Mouse (Mus musculus) C2C12 (cell line): ENCODE data around the gene Fblim1. TPM values are rescaled to one million over a fixed set of nuclear protein-coding genes. Genes with fewer than 3 reads are reported as not detected.

Experiments
- H3K27me3 ChIP-seq: one replicate; pipeline ENCODE4 v1.6.1; 2011; ENCODE audit not compliant: control insufficient read depth, insufficient read depth, insufficient read length
- H3K36me3 ChIP-seq: one replicate; pipeline ENCODE4 v1.6.1; 2011; ENCODE audit not compliant: control insufficient read depth, insufficient read depth
- H3K4me3 ChIP-seq: one replicate; pipeline ENCODE4 v1.5.1; 2011; ENCODE audit warnings: mild to moderate bottlenecking, control low read depth; ENCODE audit not compliant: poor library complexity, insufficient read depth, severe bottlenecking
- H3K79me2 ChIP-seq: one replicate; pipeline ENCODE4 v1.6.1; 2011; ENCODE audit not compliant: control insufficient read depth, insufficient read depth
- H3K79me3 ChIP-seq: one replicate; pipeline ENCODE4 v1.6.1; 2011; ENCODE audit warnings: low read depth, control low read depth
- H3ac ChIP-seq: one replicate; pipeline ENCODE3; 2011; ENCODE audit warnings: low read depth; ENCODE audit not compliant: control insufficient read depth, insufficient read length
- CEBPB ChIP-seq: IDR thresholded peaks from one replicate; pipeline ENCODE4 v1.6.1; 2011; ENCODE audit warnings: low read depth, mild to moderate bottlenecking, control low read depth, moderate library complexity
- CTCF ChIP-seq: IDR thresholded peaks from one replicate; pipeline ENCODE4 v1.5.1; 2011; ENCODE audit not compliant: control insufficient read depth, insufficient read depth, insufficient read length
- FOSL1 ChIP-seq: IDR thresholded peaks from one replicate; pipeline ENCODE4 v1.8.0; 2011; ENCODE audit warnings: mild to moderate bottlenecking, low read length; ENCODE audit not compliant: poor library complexity, insufficient read depth, severe bottlenecking
- MAX ChIP-seq: IDR thresholded peaks from one replicate; pipeline ENCODE4 v1.6.1; 2011; ENCODE audit warnings: mild to moderate bottlenecking, control low read depth
- MYOD1 ChIP-seq: IDR thresholded peaks from one replicate; pipeline ENCODE4 v1.6.1; 2011; ENCODE audit warnings: low read depth; ENCODE audit not compliant: control insufficient read depth, insufficient read length
- MYOG ChIP-seq: IDR thresholded peaks from one replicate; pipeline ENCODE4 v1.6.1; 2011; ENCODE audit not compliant: control insufficient read depth, insufficient read length; ENCODE audit errors: extremely low read depth
- USF1 ChIP-seq: IDR thresholded peaks from one replicate; pipeline ENCODE4 v1.6.1; 2011; ENCODE audit warnings: low read depth, mild to moderate bottlenecking, control low read depth, moderate library complexity
- polyA plus RNA-seq: library from polyadenylated mRNA; unstranded; fragments of >200 nt; fragmentation: generic; extraction: Trizol; gene quantifications from one replicate; pipeline ENCODE4 v1.2.1, GENCODE M21; 2012; ENCODE audit warnings: missing spikeins

The Fblim1 gene
- polyA plus RNA-seq, 1 experiment: 49.8 TPM

GRCm38 (mm10) chr4:141537226-141537610, 68.7 kb downstream of the Fblim1 start:
- H3K79me2 ChIP-seq: peaks cover 61% of the 10 kb centered on the region
- H3K4me3 ChIP-seq: peak overlapping the region; percentile 84
- no peaks in the 10 kb centered on the region for H3K27me3 ChIP-seq
- peak overlapping the region; percentile 87 for H3ac ChIP-seq
- TF ChIP-seq MYOG: no peak
- TF ChIP-seq MYOD1: no peak
- TF ChIP-seq MAX: no peak
- TF ChIP-seq FOSL1: no peak
- H3K79me3 ChIP-seq: peaks cover 55% of the 10 kb centered on the region
- no peaks in the 10 kb centered on the region for H3K36me3 ChIP-seq

- H3K79me2 ChIP-seq: peaks cover 67% of the 10 kb centered on the region
- peaks cover 61% of the 10 kb centered on the region for H3K79me3 ChIP-seq
- peak overlapping the region; percentile 87 for H3ac ChIP-seq
- H3K4me3 ChIP-seq: peak overlapping the region; percentile 84
- TF ChIP-seq MAX: peak; percentile 85
- no peak for TF ChIP-seq MYOD1
- no peaks in the 10 kb centered on the region for H3K36me3 ChIP-seq
- no peaks in the 10 kb centered on the region for H3K27me3 ChIP-seq
These were observed 69.3 kb downstream of the Fblim1 start for GRCm38 (mm10) chr4:141536291-141537225.

GRCm38 (mm10) chr4:141534947-141535680, 70.8 kb downstream of the Fblim1 start:
- TF ChIP-seq FOSL1 (no peak), USF1 (no peak), MAX (no peak), CTCF (no peak), CEBPB (no peak), MYOG (no peak)
- no peak overlapping the region for H3K4me3 ChIP-seq

GRCm38 (mm10) chr4:141530979-141531378, 74.9 kb downstream of the Fblim1 start:
- Histone ChIP-seq H3ac (no peak overlapping the region), H3K36me3 (peaks cover 6% of the 10 kb centered on the region), H3K79me3 (peaks cover 94% of the 10 kb centered on the region), H3K27me3 (no peaks in the 10 kb centered on the region), H3K79me2 (peaks cover 100% of the 10 kb centered on the region), H3K4me3 (no peak overlapping the region)
- no peak for TF ChIP-seq CTCF
- TF ChIP-seq MYOD1: no peak
- no peak for TF ChIP-seq MAX
- TF ChIP-seq USF1: no peak
- no peak for TF ChIP-seq MYOG
- TF ChIP-seq CEBPB: no peak
- no peak for TF ChIP-seq FOSL1

More at GRCm38 (mm10) chr4:141534947-141535680, 70.8 kb downstream of the Fblim1 start:
- Histone ChIP-seq H3K27me3 (no peaks in the 10 kb centered on the region), H3K79me2 (peaks cover 82% of the 10 kb centered on the region), H3K79me3 (peaks cover 76% of the 10 kb centered on the region), H3K36me3 (peaks cover 5% of the 10 kb centered on the region), H3ac (no peak overlapping the region)

GRCm38 (mm10) chr4:141528938-141529337, 77.0 kb downstream of the Fblim1 start:
- no peak overlapping the region for H3K4me3 ChIP-seq
- H3K27me3 ChIP-seq: no peaks in the 10 kb centered on the region
- peaks cover 96% of the 10 kb centered on the region for H3K79me3 ChIP-seq
- H3K79me2 ChIP-seq: peaks cover 100% of the 10 kb centered on the region
- H3ac ChIP-seq: no peak overlapping the region
- no peak for TF ChIP-seq CTCF
- TF ChIP-seq MYOD1: no peak
- no peak for TF ChIP-seq USF1
- no peak for TF ChIP-seq FOSL1
- no peak for TF ChIP-seq MAX
- TF ChIP-seq CEBPB: no peak
- TF ChIP-seq MYOG: no peak
- H3K36me3 ChIP-seq: peaks cover 6% of the 10 kb centered on the region
